Mouse (Mus musculus) layer of hippocampus, adult 2 months (tissue): ENCODE data around the gene Dut. TPM values are rescaled to one million over a fixed set of nuclear protein-coding genes. Genes with fewer than 3 reads are reported as not detected.

Experiments used
- DNase-seq, 2 experiments: peaks; one replicate each; pipeline ENCODE4 v3.0.0; 2022; ENCODE audit warnings: low spot score in 2 of 2
- H3K27ac ChIP-seq: fragments of 200-600 bp; 2 replicates; pipeline ENCODE4 v1.8.1; 2022
- H3K4me3 ChIP-seq: fragments of 200-600 bp; 2 replicates; pipeline ENCODE4 v1.8.1; 2022; ENCODE audit warnings: mild to moderate bottlenecking
- CTCF ChIP-seq: fragments of 200-600 bp; conservative IDR thresholded peaks from 2 replicates; pipeline ENCODE4 v1.8.1; 2022; ENCODE audit warnings: antibody characterized with exemption, mild to moderate bottlenecking, moderate library complexity
- total RNA-seq, 2 experiments: library from RNA; stranded (reverse); gene quantifications; 2 replicates each; pipeline ENCODE4 v1.2.3; 2021

Dut gene
- total RNA-seq, 2 experiments from 2014 or later = 27.1 to 28.4 TPM

DNA sequence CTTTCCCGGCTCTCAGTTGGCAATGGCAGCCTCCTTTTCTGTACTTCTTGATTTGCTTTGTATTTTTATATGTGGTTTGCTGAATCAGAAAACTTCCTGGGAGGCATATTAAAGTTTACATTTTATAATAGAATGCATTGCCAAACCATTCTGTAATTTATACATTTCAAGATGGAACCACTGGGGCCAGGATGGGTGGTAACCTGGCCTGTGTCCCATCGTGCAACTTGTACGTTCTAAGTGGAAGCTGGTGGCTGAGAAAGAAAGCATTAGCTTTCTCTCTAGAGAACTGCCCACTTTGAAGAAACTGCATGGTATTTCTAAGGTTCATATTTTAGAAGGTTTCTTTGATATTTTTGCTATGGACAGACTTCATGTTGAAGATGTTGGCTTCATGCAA is 48.5 kb downstream of the Dut start:
- no peak for TF ChIP-seq CTCF
- DNase-seq = no peak
- H3K4me3 ChIP-seq = no peak overlapping the region
- no peak overlapping the region for H3K27ac ChIP-seq

DNA sequence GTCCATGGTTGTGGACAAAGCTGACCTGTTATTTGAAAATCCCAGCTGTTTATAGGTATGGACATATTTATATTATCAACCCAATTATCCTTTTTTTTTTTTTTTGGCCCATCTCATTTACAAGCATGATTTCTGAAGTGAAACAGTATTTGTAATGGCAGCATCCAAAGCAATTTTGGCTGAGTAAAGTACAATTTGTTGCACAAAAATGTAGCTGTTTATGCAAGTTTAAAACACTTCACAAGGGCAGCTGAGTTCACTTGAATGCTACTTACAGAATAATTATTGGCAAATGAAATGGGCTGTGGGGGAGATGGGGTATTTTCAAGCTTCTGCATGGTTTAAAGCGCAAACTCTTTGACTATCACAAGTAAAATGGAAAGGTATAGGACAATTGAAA is 51.9 kb downstream of the Dut start:
- DNase-seq = no peak
- Histone ChIP-seq H3K27ac (no peak overlapping the region), H3K4me3 (no peak overlapping the region)
- no peak for TF ChIP-seq CTCF

DNA sequence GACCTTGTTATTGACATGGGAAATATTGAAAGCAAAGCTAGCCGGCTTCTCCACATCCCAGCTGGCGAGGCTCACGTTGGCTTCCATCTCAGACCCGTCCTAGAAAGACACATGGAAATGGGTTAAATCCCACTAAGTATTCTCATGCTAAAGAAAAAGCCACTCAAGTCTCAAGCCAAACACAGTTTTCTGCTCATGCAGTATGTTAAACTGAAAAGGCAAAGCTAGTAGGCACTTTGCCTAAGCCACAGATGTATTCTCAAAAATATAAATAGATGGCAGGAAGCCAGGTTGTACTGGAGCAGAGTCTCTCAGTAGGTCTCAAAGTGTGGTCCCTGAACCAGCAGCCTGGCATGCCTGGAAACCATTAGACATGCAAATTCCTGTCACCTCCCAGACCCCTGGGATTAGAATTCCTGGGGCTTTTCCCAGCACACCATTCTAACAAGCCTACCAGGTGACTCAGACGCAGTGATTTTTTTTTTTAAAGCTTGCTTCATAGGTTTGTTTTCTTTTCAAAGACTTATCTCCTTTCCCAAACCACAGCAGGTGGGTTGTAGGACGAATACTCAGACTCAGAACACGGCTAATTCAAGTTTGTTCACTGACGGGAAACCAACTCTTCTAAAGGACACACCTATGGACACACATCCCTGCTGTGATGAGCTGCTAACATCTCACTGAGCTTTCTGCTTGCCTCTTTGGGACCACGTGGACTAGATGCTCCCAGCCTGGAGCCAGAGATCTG is 55.1 kb downstream of the Dut start:
- no peak overlapping the region for H3K4me3 ChIP-seq
- no peak for TF ChIP-seq CTCF
- H3K27ac ChIP-seq = no peak overlapping the region
- DNase-seq = peak in 1 of 2 experiments; percentile 17

DNA sequence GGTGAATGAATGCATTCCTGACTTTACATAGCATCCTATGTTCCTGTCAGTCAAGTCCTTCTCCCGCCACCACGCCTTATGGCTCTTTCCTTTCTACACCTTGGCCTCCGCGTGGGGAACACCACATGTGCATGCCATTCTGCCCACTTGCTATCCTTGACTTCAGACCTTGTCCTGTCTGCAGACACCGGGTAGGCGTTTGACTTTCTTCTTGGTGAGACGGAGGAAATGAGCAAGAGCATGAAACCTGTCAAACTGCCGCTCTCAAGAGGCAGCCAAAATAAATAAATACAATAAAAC is 55.6 kb downstream of the Dut start:
- TF ChIP-seq CTCF = no peak
- Histone ChIP-seq H3K4me3 (no peak overlapping the region), H3K27ac (no peak overlapping the region)
- peak in 1 of 2 experiments; percentile 20 for DNase-seq

DNA sequence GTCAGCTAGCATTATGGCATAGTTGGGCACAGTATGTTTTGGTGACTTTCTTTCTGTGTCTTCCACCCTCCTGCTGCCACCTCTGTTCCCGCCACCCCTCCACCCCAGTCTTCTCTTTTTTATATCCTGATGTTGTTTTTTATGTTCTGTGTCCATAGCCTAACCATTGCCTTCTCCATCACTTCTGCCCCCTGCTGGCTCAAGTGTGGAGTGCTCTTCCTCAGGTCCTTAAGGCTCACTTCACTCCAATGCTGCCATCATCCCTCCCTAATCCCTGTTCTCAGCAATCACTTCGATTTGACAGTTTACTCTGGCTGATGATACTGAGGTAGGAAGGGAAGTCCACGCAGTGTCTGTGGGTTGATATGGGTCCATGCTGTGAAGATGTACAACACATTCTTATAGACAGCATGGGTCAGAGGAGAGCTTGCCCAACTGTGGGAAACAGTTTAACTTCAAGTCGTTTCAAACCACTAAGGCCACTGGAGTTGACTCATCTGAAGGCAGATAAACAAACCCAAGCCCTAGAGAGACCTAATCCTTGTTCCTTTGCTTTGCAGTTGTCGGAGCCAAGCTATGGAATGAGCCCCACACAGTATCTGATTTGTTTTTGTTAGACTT is 56.9 kb downstream of the Dut start:
- DNase-seq = no peak
- H3K4me3 ChIP-seq = no peak overlapping the region
- TF ChIP-seq CTCF = peak; percentile 71
- H3K27ac ChIP-seq = no peak overlapping the region

DNA sequence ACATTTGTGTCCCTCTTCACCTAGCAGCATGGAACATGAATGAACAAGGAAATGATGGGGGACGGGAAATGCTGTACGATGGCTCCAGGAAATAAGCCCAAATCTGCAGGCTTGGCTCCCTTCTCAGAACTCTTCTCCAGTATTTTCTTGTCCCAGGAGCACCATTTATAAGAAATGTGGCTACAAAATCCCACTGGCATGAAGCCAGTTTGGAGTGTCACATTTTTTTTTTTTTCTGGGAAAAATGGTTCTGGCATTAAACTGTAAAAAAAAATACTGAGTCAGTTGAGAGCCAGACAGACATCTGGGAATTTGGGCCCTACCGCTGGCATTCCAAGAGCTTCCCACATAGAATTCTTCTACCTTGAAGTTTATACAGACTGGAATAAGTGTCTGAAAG is 57.8 kb downstream of the Dut start:
- Histone ChIP-seq H3K27ac (no peak overlapping the region), H3K4me3 (no peak overlapping the region)
- no peak for TF ChIP-seq CTCF
- no peak for DNase-seq

DNA sequence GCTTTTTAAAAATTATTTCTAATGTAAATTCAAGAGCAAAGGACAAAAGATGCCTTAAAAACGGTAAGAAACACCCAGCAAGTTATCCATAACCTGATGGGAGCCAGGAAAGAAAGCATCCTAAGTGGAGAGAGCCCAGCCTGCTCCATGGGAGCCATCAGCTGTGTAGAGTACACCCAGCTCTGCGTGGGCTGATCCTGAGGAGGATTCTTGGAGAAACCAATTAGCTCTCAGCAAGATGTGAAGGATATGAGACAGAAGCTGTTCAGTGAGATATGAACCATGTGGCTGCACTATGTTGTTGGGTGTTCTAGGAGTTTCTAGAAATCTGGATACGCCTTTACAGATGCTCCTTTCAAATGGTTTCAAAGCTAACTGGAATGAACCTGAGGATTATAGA is 58.7 kb downstream of the Dut start:
- Histone ChIP-seq H3K27ac (no peak overlapping the region), H3K4me3 (no peak overlapping the region)
- DNase-seq = peak; percentile 32 to 76
- no peak for TF ChIP-seq CTCF

Other genes with a start within 250 kb of the Dut start
- gene Slc24a5, start 179.1 kb upstream of the Dut start, total RNA-seq = under 1 TPM; 0.47 to 0.61 TPM
- gene Myef2, start 123.5 kb upstream of the Dut start, total RNA-seq = 100 to 1,000 TPM; 105 to 108 TPM
- gene Ctxn2, start 110.5 kb upstream of the Dut start, total RNA-seq = 10 to 100 TPM; 11.2 to 16.0 TPM
- gene Slc12a1, start 94.7 kb upstream of the Dut start, total RNA-seq = under 1 TPM in 1 of 2 experiments, not detected in 1; 0.08 TPM